Comparison of ENCODE assay signal across 33 mouse cellular contexts in the genomic region with DNA sequence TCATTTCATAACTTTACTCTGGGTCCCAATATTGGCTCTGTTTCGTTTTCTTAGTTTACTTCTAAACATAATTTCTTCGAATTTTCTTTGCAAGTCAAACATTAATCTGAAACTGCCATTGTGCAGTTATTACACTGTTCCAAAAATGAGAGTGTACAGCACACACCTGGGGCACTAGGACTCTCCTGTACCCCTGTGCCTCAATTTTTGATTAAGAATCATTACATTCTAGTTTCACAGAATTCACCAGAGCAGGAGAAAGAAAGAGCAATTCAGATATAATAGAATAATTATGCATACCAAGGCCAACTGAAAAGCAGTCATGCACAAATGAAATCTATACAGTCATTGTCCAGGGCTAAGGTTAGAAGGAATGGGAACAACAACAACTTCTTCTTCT. TPM values are rescaled to one million over a fixed set of nuclear protein-coding genes. Genes with fewer than 3 reads are reported as not detected.
"Had no signal": no experiment of that assay in that cellular context is flagged by ENCODE, and none has a peak within 500 bp of the region (broad histone marks: within the 10 kb centered on the region; RNA-seq: fewer than 3 reads in every experiment).

No protein-coding gene starts in this region.

- H3K36me3 ChIP-seq: heart, embryonic 10.5 days; heart, embryonic 13.5 days; heart, embryonic 15.5 days; hindbrain, embryonic 13.5 days; hindbrain, embryonic 15.5 days; limb, embryonic 13.5 days; limb, embryonic 15.5 days; liver, embryonic 12.5 days had no signal

- DNase-seq: gastrocnemius, adult 2 months; gastrocnemius, postnatal 10 days; gastrocnemius, postnatal 25 days; heart, adult 18-20 months; heart, postnatal 14 days; heart, postnatal 36 days; kidney, adult 11 months; kidney, adult 8-10 months; kidney, postnatal 10 days; kidney, postnatal 36 days; layer of hippocampus, adult 9-11 months; layer of hippocampus, postnatal 36 days; left cerebral cortex, postnatal 4 days had no signal

- H3K4me1 ChIP-seq: heart, embryonic 10.5 days; heart, embryonic 13.5 days; heart, embryonic 15.5 days; hindbrain, embryonic 13.5 days; hindbrain, embryonic 15.5 days; limb, embryonic 13.5 days; limb, embryonic 15.5 days; liver, embryonic 12.5 days had no signal

- ATAC-seq: hindbrain, postnatal 0 days; intestine, embryonic 16.5 days; liver, embryonic 12.5 days had no signal

- H3K27ac ChIP-seq: gastrocnemius, adult 2 months; heart, embryonic 10.5 days; heart, embryonic 13.5 days; heart, embryonic 15.5 days; hindbrain, embryonic 13.5 days; hindbrain, embryonic 15.5 days; hindbrain, postnatal 0 days; limb, embryonic 13.5 days; limb, embryonic 15.5 days; liver, embryonic 12.5 days; liver, embryonic 14.5 days had no signal

- H3K9ac ChIP-seq: heart, embryonic 13.5 days; heart, embryonic 15.5 days; hindbrain, embryonic 13.5 days; hindbrain, embryonic 15.5 days; limb, embryonic 13.5 days; limb, embryonic 15.5 days; liver, embryonic 12.5 days; liver, embryonic 14.5 days had no signal

- H3K4me3 ChIP-seq: gastrocnemius, adult 2 months; heart, embryonic 10.5 days; heart, embryonic 13.5 days; heart, embryonic 15.5 days; hindbrain, embryonic 13.5 days; hindbrain, embryonic 15.5 days; limb, embryonic 13.5 days; limb, embryonic 15.5 days; liver, embryonic 12.5 days had no signal

- H3K9me3 ChIP-seq: heart, embryonic 10.5 days; heart, embryonic 15.5 days; hindbrain, embryonic 13.5 days; hindbrain, embryonic 15.5 days; limb, embryonic 15.5 days; liver, embryonic 12.5 days had no signal

- H3K27me3 ChIP-seq: heart, embryonic 13.5 days; heart, embryonic 15.5 days; hindbrain, embryonic 13.5 days; hindbrain, embryonic 15.5 days; limb, embryonic 13.5 days; limb, embryonic 15.5 days had no signal

- H3K4me2 ChIP-seq: heart, embryonic 13.5 days; heart, embryonic 15.5 days; hindbrain, embryonic 13.5 days; hindbrain, embryonic 15.5 days; limb, embryonic 13.5 days; limb, embryonic 15.5 days; liver, embryonic 12.5 days had no signal

RNA-seq across cellular contexts. Expression of a gene that starts 8.6 kb away (rescaled TPM):
- polyA plus RNA-seq: large intestine, adult 2 months; liver, adult 2 months had no signal

RNA-seq across cellular contexts. Expression of a gene that starts 37.6 kb away (rescaled TPM):
- polyA plus RNA-seq: frontal cortex, adult 2 months; heart, embryonic 10.5 days; heart, embryonic 13.5 days; heart, embryonic 15.5 days; heart, postnatal 0 days; hindbrain, embryonic 11.5 days; hindbrain, embryonic 13.5 days; hindbrain, embryonic 15.5 days; hindbrain, postnatal 0 days; intestine, embryonic 14.5 days; intestine, embryonic 16.5 days; kidney, embryonic 14.5 days; kidney, embryonic 16.5 days; large intestine, adult 2 months; limb, embryonic 11.5 days; limb, embryonic 13.5 days; limb, embryonic 15.5 days; liver, adult 2 months; liver, embryonic 12.5 days; liver, embryonic 14.5 days had no signal
